Mouse (Mus musculus): ENCODE measurements at regions not wholly inside any gene's neighbourhood (a gene's known extent, or its start where the extent isn't known, plus 50 kb on each side); places are given as distances from the start of the nearest gene placed in this dataset.
"Not testable (repeated sequence)": the region's sequence is repeated elsewhere in the genome, so short reads cannot be mapped to it uniquely, and the experiment has no call there.

GRCm38 (mm10) chr5:7600418-7600817 lies 255.9 kb upstream of the Zfp804b start:
- H3K27me3 ChIP-seq (replicated peaks; ENCODE audit: control insufficient read depth, insufficient read depth, low read length), result no peaks in the 10 kb centered on the region
- H3K36me3 ChIP-seq (ENCODE audit: control insufficient read depth, insufficient read depth, low read length), result no peaks in the 10 kb centered on the region
- TF ChIP-seq CTCF (conservative IDR thresholded peaks at IDR 0.05; ENCODE audit: insufficient read depth, insufficient read length, low read depth, low read length), result no peak
- TF ChIP-seq POLR2A (IDR thresholded peaks at IDR 0.05; ENCODE audit: low read depth, low read length), result no peak
- no peak for DNase-seq
- no peak overlapping the region for H3K27ac ChIP-seq (ENCODE audit: insufficient read depth, low read depth, low read length)
- 77% methylated on average over 1 of the region's 1 CpGs for WGBS
- H3K4me1 ChIP-seq (ENCODE audit: control insufficient read depth, insufficient read depth, low read length), result no peaks in the 10 kb centered on the region
- H3K4me3 ChIP-seq (ENCODE audit: insufficient read depth, low read depth, low read length), result no peak overlapping the region

- Histone ChIP-seq H3K4me1 (ENCODE audit: control insufficient read depth, insufficient read depth, low read length) (no peaks in the 10 kb centered on the region), H3K4me3 (ENCODE audit: insufficient read depth, low read depth, low read length) (no peak overlapping the region), H3K36me3 (ENCODE audit: control insufficient read depth, insufficient read depth, low read length) (no peaks in the 10 kb centered on the region), H3K27me3 (replicated peaks; ENCODE audit: control insufficient read depth, insufficient read depth, low read length) (no peaks in the 10 kb centered on the region), H3K27ac (ENCODE audit: insufficient read depth, low read depth, low read length) (no peak overlapping the region)
- TF ChIP-seq CTCF (conservative IDR thresholded peaks at IDR 0.05; ENCODE audit: insufficient read depth, insufficient read length, low read depth, low read length), result no peak
- no peak for TF ChIP-seq POLR2A (IDR thresholded peaks at IDR 0.05; ENCODE audit: low read depth, low read length)
- DNase-seq, result no peak
Measured at GRCm38 (mm10) chr5:7607517-7607916, 263.0 kb upstream of the Zfp804b start.

GRCm38 (mm10) chr5:7607924-7608323 lies 263.4 kb upstream of the Zfp804b start:
- WGBS, result 78% methylated on average over 2 of the region's 2 CpGs
- Histone ChIP-seq H3K27ac (ENCODE audit: insufficient read depth, low read depth, low read length) (no peak overlapping the region), H3K36me3 (ENCODE audit: control insufficient read depth, insufficient read depth, low read length) (no peaks in the 10 kb centered on the region), H3K27me3 (replicated peaks; ENCODE audit: control insufficient read depth, insufficient read depth, low read length) (no peaks in the 10 kb centered on the region), H3K4me3 (ENCODE audit: insufficient read depth, low read depth, low read length) (no peak overlapping the region), H3K4me1 (ENCODE audit: control insufficient read depth, insufficient read depth, low read length) (no peaks in the 10 kb centered on the region)
- TF ChIP-seq CTCF (conservative IDR thresholded peaks at IDR 0.05; ENCODE audit: insufficient read depth, insufficient read length, low read depth, low read length) (no peak), POLR2A (IDR thresholded peaks at IDR 0.05; ENCODE audit: low read depth, low read length) (no peak)
- DNase-seq, result no peak

GRCm38 (mm10) chr5:7655280-7655679 lies 305.0 kb upstream of the Steap4 start:
- H3K4me1 ChIP-seq (ENCODE audit: control insufficient read depth, insufficient read depth, low read length), result no peaks in the 10 kb centered on the region
- DNase-seq, result no peak
- H3K4me3 ChIP-seq (ENCODE audit: insufficient read depth, low read depth, low read length), result no peak overlapping the region
- no peak for TF ChIP-seq CTCF (conservative IDR thresholded peaks at IDR 0.05; ENCODE audit: insufficient read depth, insufficient read length, low read depth, low read length)
- no peak for TF ChIP-seq POLR2A (IDR thresholded peaks at IDR 0.05; ENCODE audit: low read depth, low read length)
- no peaks in the 10 kb centered on the region for H3K36me3 ChIP-seq (ENCODE audit: control insufficient read depth, insufficient read depth, low read length)
- H3K27ac ChIP-seq (ENCODE audit: insufficient read depth, low read depth, low read length), result no peak overlapping the region
- WGBS, result 68% methylated on average over 2 of the region's 2 CpGs
- H3K27me3 ChIP-seq (replicated peaks; ENCODE audit: control insufficient read depth, insufficient read depth, low read length), result no peaks in the 10 kb centered on the region

GRCm38 (mm10) chr5:7701776-7702175 lies 258.5 kb upstream of the Steap4 start:
- TF ChIP-seq CTCF (conservative IDR thresholded peaks at IDR 0.05; ENCODE audit: insufficient read depth, insufficient read length, low read depth, low read length), result no peak
- TF ChIP-seq POLR2A (IDR thresholded peaks at IDR 0.05; ENCODE audit: low read depth, low read length), result no peak
- Histone ChIP-seq H3K4me3 (ENCODE audit: insufficient read depth, low read depth, low read length) (no peak overlapping the region), H3K4me1 (ENCODE audit: control insufficient read depth, insufficient read depth, low read length) (no peaks in the 10 kb centered on the region), H3K27me3 (replicated peaks; ENCODE audit: control insufficient read depth, insufficient read depth, low read length) (no peaks in the 10 kb centered on the region), H3K27ac (ENCODE audit: insufficient read depth, low read depth, low read length) (no peak overlapping the region), H3K36me3 (ENCODE audit: control insufficient read depth, insufficient read depth, low read length) (no peaks in the 10 kb centered on the region)
- no peak for DNase-seq
- WGBS, result 64% methylated on average over 1 of the region's 1 CpGs

- Histone ChIP-seq H3K27ac (ENCODE audit: insufficient read depth, low read depth, low read length) (no peak overlapping the region), H3K4me3 (ENCODE audit: insufficient read depth, low read depth, low read length) (no peak overlapping the region), H3K27me3 (replicated peaks; ENCODE audit: control insufficient read depth, insufficient read depth, low read length) (no peaks in the 10 kb centered on the region), H3K4me1 (ENCODE audit: control insufficient read depth, insufficient read depth, low read length) (no peaks in the 10 kb centered on the region), H3K36me3 (ENCODE audit: control insufficient read depth, insufficient read depth, low read length) (no peaks in the 10 kb centered on the region)
- no peak for DNase-seq
- TF ChIP-seq CTCF (conservative IDR thresholded peaks at IDR 0.05; ENCODE audit: insufficient read depth, insufficient read length, low read depth, low read length) (no peak), POLR2A (IDR thresholded peaks at IDR 0.05; ENCODE audit: low read depth, low read length) (no peak)
Measured at GRCm38 (mm10) chr5:7719557-7719956, 240.7 kb upstream of the Steap4 start.

- DNase-seq, result no peak
Measured at GRCm38 (mm10) chr5:7720061-7720460, 240.2 kb upstream of the Steap4 start.

GRCm38 (mm10) chr5:7720688-7721087 lies 239.6 kb upstream of the Steap4 start:
- TF ChIP-seq CTCF (conservative IDR thresholded peaks at IDR 0.05; ENCODE audit: insufficient read depth, insufficient read length, low read depth, low read length) (no peak), POLR2A (IDR thresholded peaks at IDR 0.05; ENCODE audit: low read depth, low read length) (no peak)
- H3K4me3 ChIP-seq (ENCODE audit: insufficient read depth, low read depth, low read length), result no peak overlapping the region
- no peaks in the 10 kb centered on the region for H3K27me3 ChIP-seq (replicated peaks; ENCODE audit: control insufficient read depth, insufficient read depth, low read length)
- H3K27ac ChIP-seq (ENCODE audit: insufficient read depth, low read depth, low read length), result no peak overlapping the region
- no peak for DNase-seq
- WGBS, result 80% methylated on average over 2 of the region's 2 CpGs
- H3K4me1 ChIP-seq (ENCODE audit: control insufficient read depth, insufficient read depth, low read length), result no peaks in the 10 kb centered on the region
- no peaks in the 10 kb centered on the region for H3K36me3 ChIP-seq (ENCODE audit: control insufficient read depth, insufficient read depth, low read length)

More at GRCm38 (mm10) chr5:7720061-7720460, 240.2 kb upstream of the Steap4 start:
- H3K4me3 ChIP-seq (ENCODE audit: insufficient read depth, low read depth, low read length), result no peak overlapping the region
- TF ChIP-seq POLR2A (IDR thresholded peaks at IDR 0.05; ENCODE audit: low read depth, low read length), result no peak
- TF ChIP-seq CTCF (conservative IDR thresholded peaks at IDR 0.05; ENCODE audit: insufficient read depth, insufficient read length, low read depth, low read length), result no peak
- no peaks in the 10 kb centered on the region for H3K4me1 ChIP-seq (ENCODE audit: control insufficient read depth, insufficient read depth, low read length)
- no peaks in the 10 kb centered on the region for H3K27me3 ChIP-seq (replicated peaks; ENCODE audit: control insufficient read depth, insufficient read depth, low read length)
- no peak overlapping the region for H3K27ac ChIP-seq (ENCODE audit: insufficient read depth, low read depth, low read length)
- WGBS, result 64% methylated on average over 3 of the region's 3 CpGs
- H3K36me3 ChIP-seq (ENCODE audit: control insufficient read depth, insufficient read depth, low read length), result no peaks in the 10 kb centered on the region

- WGBS, result 56% methylated on average over 2 of the region's 2 CpGs
- not testable (repeated sequence) for H3K4me3 ChIP-seq (ENCODE audit: insufficient read depth, low read depth, low read length); H3K27me3 ChIP-seq (replicated peaks; ENCODE audit: control insufficient read depth, insufficient read depth, low read length); H3K27ac ChIP-seq (ENCODE audit: insufficient read depth, low read depth, low read length); DNase-seq; H3K36me3 ChIP-seq (ENCODE audit: control insufficient read depth, insufficient read depth, low read length); H3K4me1 ChIP-seq (ENCODE audit: control insufficient read depth, insufficient read depth, low read length)
Measured at GRCm38 (mm10) chr5:7732566-7732965, 227.7 kb upstream of the Steap4 start.

All from kidney, adult 2 months (tissue).